Mouse (Mus musculus) forebrain, embryonic 15.5 days (tissue): ENCODE measurements at regions not wholly inside any gene's neighbourhood (a gene's known extent, or its start where the extent isn't known, plus 50 kb on each side); places are given as distances from the start of the nearest gene placed in this dataset.
"Not testable (repeated sequence)": the region's sequence is repeated elsewhere in the genome, so short reads cannot be mapped to it uniquely, and the experiment has no call there.

Experiments used
- ATAC-seq: fragments of 200-750 bp; cut with Nextera tagmentation; replicated peaks from 2 replicates; pipeline ENCODE4 v1.8.0; 2017; ENCODE audit warnings: mild to moderate bottlenecking, moderate TSS enrichment, moderate library complexity
- H3K27ac ChIP-seq: fragments of 300-500 bp; sonication (generic); replicated peaks from 2 replicates; pipeline ENCODE4 v1.5.1; 2015; ENCODE audit warnings: mild to moderate bottlenecking, inconsistent platforms
- H3K27me3 ChIP-seq: fragments of 300-500 bp; sonication (generic); 2 replicates; pipeline ENCODE4 v1.6.1; 2015; ENCODE audit warnings: inconsistent platforms
- H3K36me3 ChIP-seq: fragments of 300-500 bp; sonication (generic); 2 replicates; pipeline ENCODE4 v1.6.1; 2015; ENCODE audit warnings: mild to moderate bottlenecking, inconsistent platforms
- H3K4me1 ChIP-seq: fragments of 300-500 bp; sonication (generic); 2 replicates; pipeline ENCODE4 v1.6.1; 2015; ENCODE audit warnings: inconsistent platforms
- H3K4me2 ChIP-seq: fragments of 300-500 bp; sonication (generic); replicated peaks from 2 replicates; pipeline ENCODE4 v1.6.1; 2015; ENCODE audit warnings: mild to moderate bottlenecking, inconsistent platforms
- H3K4me3 ChIP-seq: fragments of 300-500 bp; sonication (generic); 2 replicates; pipeline ENCODE4 v1.5.1; 2015; ENCODE audit warnings: mild to moderate bottlenecking, inconsistent platforms
- H3K9ac ChIP-seq: fragments of 300-500 bp; sonication (generic); replicated peaks from 2 replicates; pipeline ENCODE4 v1.6.1; 2015; ENCODE audit warnings: mild to moderate bottlenecking, inconsistent platforms
- H3K9me3 ChIP-seq: fragments of 300-500 bp; sonication (generic); 2 replicates; pipeline ENCODE4 v1.6.1; 2016; ENCODE audit warnings: inconsistent platforms
- WGBS: fragments of 180-500 bp; shearing (Covaris S2); methylation state at CpG from one replicate; pipeline ENCODE4 v1.1.7; 2015; ENCODE audit warnings: mixed read lengths; 5-methylcytosine and 5-hydroxymethylcytosine counted together

DNA sequence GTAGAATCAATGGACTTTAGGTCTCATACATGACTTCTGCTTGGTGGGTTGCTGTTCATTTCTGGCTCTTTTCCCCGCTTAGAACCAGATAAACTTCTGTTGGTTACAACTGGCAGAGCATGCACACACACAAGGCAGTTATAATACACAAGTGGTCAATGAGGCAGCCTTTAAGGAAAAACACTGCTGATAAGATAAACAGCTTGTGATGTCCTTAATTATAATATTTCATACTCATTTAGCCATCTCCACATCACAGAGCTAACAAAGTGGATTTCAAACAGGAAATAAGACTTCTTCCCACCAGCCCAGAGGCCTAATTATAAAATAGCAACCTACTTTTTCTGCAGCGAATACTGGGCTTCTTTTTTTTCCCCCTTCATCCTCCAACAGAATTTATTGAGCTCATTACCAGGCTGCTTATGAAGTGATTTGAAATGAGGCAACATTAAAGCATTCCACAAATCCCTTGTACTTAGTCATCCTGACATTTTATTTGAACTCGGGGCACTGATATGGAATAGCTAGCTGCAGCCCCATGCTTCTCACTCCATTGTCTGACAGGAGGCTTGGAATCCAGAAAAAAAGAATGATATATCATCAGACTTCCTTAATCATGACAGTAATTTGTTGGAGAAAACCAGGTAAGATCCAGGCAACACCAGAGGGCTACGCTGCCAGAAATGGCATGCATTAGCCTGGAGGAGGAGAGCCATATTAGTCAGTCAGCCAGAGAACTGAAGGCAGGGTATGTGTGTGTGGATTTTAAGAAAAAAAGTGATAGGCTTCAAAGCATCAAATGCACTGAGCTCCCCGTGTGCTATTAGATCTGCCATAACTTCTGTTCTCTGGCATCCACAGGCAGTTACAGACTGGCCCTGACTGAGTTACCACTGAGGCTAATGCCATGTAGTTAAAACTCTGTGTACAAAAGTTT is 620.3 kb upstream of the Map3k7 start:
- ATAC-seq: peak; percentile 51; the same call in 1 of the 2 replicates
- H3K4me3 ChIP-seq: no peak overlapping the region
- H3K36me3 ChIP-seq: no peaks in the 10 kb centered on the region
- H3K27me3 ChIP-seq: no peaks in the 10 kb centered on the region
- no peaks in the 10 kb centered on the region for H3K9me3 ChIP-seq
- H3K4me2 ChIP-seq: no peak overlapping the region
- 66% methylated on average over 5 of the region's 5 CpGs for WGBS
- H3K27ac ChIP-seq: 0 out of 2 replicates have a peak overlapping the region, but pooled peaks have one; percentile 6
- H3K9ac ChIP-seq: no peak overlapping the region
- H3K4me1 ChIP-seq: 0 out of 2 replicates have a peak, but pooled peaks cover 6% of the 10 kb centered on the region

DNA sequence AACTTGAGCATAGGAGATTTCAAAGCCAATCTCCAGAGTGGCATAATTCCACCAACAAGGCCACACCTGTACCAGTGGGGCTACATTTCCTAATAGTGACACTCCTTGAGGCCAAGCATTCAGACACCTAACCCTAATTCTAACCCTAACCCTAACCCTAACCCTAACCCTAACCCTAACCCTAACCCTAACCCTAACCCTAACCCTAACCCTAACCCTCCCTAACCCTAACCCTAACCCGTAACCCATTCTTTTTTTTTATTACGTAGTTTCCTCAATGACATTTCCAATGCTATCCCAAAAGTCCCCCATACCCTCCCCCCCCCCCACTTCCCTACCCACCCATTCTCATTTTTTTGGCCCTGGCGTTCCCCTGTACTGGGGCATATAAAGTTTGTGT is 609.9 kb upstream of the Map3k7 start:
- 96% methylated on average over 2 of the region's 3 CpGs for WGBS
- H3K9ac ChIP-seq, H3K4me2 ChIP-seq, H3K4me3 ChIP-seq, ATAC-seq, H3K9me3 ChIP-seq, H3K36me3 ChIP-seq, H3K27ac ChIP-seq, H3K4me1 ChIP-seq, H3K27me3 ChIP-seq: not testable (repeated sequence)

DNA sequence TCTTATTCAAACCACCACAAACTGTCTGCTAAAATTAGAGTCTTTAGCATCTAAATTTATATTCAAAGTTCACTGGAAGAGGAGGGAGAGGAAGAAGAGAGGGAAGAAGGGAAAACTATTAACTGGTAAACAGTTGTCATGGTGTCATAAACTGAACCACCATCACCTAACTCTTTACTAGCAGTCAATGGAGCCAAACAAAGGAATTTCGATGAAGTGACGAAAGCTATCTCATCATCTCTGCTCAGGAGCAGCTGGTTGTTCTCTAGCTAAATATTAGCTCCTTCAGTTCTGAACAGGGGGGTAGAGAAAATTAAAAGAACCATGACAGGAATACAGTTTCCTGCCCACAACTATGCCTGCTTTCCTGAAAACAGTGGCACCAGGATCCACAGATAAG is 608.9 kb upstream of the Map3k7 start:
- Histone ChIP-seq H3K27ac (no peak overlapping the region), H3K27me3 (no peaks in the 10 kb centered on the region), H3K4me1 (no peaks in the 10 kb centered on the region), H3K9ac (no peak overlapping the region), H3K36me3 (no peaks in the 10 kb centered on the region), H3K9me3 (no peaks in the 10 kb centered on the region), H3K4me3 (no peak overlapping the region), H3K4me2 (no peak overlapping the region)
- 97% methylated on average over 2 of the region's 2 CpGs for WGBS
- no peak for ATAC-seq

DNA sequence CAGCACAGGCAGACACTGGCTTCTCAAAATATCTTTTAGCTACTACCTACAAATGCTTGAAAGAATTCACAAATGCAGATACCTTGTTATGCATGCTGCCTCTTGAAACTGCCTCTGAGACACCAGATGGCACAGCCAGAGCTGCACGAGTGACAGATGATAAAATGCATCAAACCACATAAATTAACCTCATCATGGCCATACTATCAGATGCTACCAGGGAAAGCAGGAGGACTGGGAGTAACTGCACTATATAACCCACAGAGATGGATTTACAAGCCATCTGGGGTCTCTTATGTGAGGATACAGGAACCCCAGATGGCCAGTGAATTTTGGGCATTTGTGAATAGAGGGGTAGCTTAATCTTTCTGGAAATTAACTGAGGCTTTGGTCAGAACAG is 597.7 kb upstream of the Map3k7 start:
- Histone ChIP-seq H3K4me2 (no peak overlapping the region), H3K36me3 (no peaks in the 10 kb centered on the region), H3K4me1 (peaks cover 6% of the 10 kb centered on the region; the same call in 1 of the 2 replicates), H3K27ac (peak overlapping the region; percentile 72), H3K4me3 (no peak overlapping the region), H3K27me3 (no peaks in the 10 kb centered on the region), H3K9ac (no peak overlapping the region), H3K9me3 (no peaks in the 10 kb centered on the region)
- peak; percentile 91 for ATAC-seq
- 52% methylated on average over 1 of the region's 1 CpGs for WGBS

DNA sequence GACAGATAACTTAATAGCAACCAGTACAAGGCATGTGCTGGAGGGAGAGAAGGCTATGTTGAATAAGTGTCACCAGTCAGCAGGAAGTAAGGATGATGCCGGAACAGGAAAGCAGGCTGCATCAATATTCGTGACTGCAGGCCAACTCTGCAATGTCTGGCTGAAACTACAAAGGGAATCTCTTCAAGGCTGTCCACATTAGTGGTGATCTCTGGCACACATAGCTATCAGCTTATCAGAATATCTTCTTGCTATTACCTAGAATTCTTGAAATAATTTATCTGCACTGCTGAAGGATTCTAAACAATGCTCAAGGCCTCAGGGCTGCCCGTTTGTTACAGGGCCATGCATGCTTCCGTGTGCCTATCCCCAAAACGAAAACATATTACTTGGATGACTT is 596.9 kb upstream of the Map3k7 start:
- Histone ChIP-seq H3K4me2 (no peak overlapping the region), H3K9ac (no peak overlapping the region), H3K27ac (peak overlapping the region; percentile 72), H3K36me3 (no peaks in the 10 kb centered on the region), H3K9me3 (no peaks in the 10 kb centered on the region), H3K4me3 (no peak overlapping the region), H3K27me3 (no peaks in the 10 kb centered on the region), H3K4me1 (peaks cover 6% of the 10 kb centered on the region; the same call in 1 of the 2 replicates)
- no peak for ATAC-seq
- WGBS: 81% methylated on average over 5 of the region's 5 CpGs

DNA sequence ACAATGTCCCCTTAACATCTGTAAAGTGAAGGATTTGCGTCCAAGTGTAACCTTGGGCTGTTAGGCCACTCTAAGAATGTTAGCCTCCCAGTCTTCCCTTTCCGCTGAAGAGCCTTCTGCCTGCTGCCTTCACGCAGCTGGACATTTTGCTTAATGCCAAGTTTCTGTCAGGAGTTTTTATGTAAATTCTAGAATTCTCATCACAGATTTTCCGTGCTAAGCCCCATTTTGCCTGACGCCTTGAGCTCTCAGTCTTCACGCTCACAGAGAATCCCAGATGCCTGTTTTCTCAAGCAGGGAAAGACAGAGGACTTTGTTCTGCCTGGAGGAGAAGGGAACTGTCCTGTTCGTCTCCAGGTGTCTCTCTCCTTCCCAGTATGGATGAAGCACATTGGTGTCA is 593.8 kb upstream of the Map3k7 start:
- Histone ChIP-seq H3K9me3 (no peaks in the 10 kb centered on the region), H3K27ac (peak overlapping the region; percentile 51), H3K4me2 (no peak overlapping the region), H3K9ac (no peak overlapping the region), H3K36me3 (no peaks in the 10 kb centered on the region), H3K27me3 (no peaks in the 10 kb centered on the region), H3K4me1 (peaks cover 6% of the 10 kb centered on the region; the same call in 1 of the 2 replicates), H3K4me3 (no peak overlapping the region)
- 67% methylated on average over 7 of the region's 7 CpGs for WGBS
- ATAC-seq: no peak; the same call in 1 of the 2 replicates

DNA sequence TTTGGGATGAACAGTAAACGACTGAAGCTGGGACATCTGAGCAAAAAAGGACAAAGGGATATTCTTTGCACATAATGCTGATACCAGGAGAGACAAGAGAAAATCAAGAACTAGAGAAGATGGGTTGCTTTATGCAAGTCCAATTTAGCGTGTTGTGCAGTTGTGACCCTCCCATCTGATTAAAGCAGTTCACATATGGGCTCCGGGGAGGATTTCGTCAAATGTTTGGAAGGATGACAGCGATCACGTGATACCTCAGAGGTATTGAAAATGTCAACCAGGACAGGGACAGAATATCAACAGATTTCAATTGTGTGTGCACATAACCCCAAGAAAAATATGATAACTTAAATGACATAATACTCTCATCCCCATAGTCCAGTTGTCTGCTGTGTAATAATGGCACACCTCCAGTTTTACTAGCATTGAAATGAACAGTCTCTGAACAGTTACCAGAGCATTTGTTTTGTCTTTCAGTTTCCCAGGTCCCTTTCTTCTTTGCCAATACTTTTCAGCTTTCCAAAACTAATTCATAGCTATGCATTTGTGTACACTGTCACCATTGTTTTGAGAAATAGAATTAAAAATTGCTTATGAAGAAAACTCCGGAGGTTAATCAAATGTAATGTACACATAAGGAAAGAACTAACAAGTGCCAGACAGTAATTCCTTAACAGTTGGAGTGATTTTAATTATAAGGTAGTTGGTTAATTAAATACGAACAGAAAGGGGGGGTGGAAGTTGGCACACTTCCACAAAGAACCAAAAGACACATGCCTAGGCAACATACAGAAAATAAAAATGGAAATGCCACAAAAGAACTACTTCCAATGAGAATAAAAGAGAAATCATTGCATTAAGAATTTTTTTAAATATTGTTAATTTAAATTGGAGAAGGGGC is 582.6 kb upstream of the Map3k7 start:
- Histone ChIP-seq H3K9ac (no peak overlapping the region), H3K4me2 (no peak overlapping the region), H3K27me3 (no peaks in the 10 kb centered on the region), H3K4me1 (peaks cover 5% of the 10 kb centered on the region; the same call in 1 of the 2 replicates), H3K9me3 (no peaks in the 10 kb centered on the region), H3K36me3 (no peaks in the 10 kb centered on the region), H3K4me3 (no peak overlapping the region), H3K27ac (peak overlapping the region; percentile 57)
- peak; percentile 70 for ATAC-seq
- WGBS: 47% methylated on average over 8 of the region's 8 CpGs

DNA sequence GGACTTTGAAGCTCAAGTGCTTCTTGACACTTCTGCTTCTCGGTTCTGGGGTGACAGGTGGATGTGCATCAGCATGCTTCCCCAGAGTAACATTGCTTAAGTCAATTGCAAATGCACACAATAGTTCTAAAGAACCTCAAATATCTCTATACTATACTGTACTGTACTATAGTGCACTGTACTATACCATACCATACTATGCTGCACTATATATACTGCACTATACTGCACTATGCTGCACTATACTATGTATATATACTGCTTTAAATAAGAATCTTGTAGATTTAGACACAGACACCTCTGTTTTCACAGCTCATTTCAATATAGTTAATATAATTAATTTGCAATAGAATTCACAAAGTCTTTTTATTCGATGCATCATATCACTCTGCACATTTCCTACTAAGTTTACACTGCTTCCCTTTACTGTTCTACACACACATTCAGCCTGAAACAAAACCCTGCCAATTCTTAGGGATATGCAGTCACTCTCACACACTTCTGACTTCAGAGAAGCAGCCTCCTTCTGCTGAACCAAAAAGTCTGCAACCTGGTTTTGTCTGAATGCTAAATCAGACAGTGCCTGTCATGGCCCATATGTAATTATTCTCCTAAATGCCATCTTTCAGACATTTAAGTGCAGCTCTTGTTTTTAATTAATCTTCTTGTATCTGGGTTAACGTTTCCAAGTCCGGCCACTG is 570.8 kb upstream of the Map3k7 start:
- Histone ChIP-seq H3K9me3 (no peaks in the 10 kb centered on the region), H3K4me3 (no peak overlapping the region), H3K9ac (no peak overlapping the region), H3K4me2 (no peak overlapping the region), H3K27ac (0 out of 2 replicates have a peak overlapping the region, but pooled peaks have one; percentile 1), H3K4me1 (no peaks in the 10 kb centered on the region), H3K27me3 (no peaks in the 10 kb centered on the region), H3K36me3 (no peaks in the 10 kb centered on the region)
- 74% methylated on average over 4 of the region's 4 CpGs for WGBS
- ATAC-seq: peak; percentile 63; the same call in 1 of the 2 replicates

DNA sequence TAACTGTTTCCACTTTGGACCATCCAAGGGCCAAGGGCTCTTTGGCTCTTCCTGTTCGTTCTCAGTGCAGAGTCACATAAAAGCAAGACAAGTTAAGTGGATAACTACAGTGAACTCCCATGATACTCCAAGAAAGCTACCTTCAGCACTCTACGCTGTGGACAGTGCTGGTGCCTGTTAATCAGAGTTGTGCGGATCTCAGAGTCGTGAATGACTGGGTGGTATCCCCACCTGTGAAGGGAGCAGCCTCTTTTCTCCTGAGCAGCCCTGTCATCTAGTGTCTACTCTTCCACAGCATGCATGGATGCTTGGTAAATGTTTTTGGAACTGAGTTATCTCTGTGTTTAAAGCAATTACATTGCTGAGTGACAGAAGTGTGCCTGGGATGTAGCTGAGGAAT is 568.4 kb upstream of the Map3k7 start:
- H3K27ac ChIP-seq: no peak overlapping the region
- no peaks in the 10 kb centered on the region for H3K36me3 ChIP-seq
- no peaks in the 10 kb centered on the region for H3K27me3 ChIP-seq
- WGBS: 83% methylated on average over 4 of the region's 4 CpGs
- no peak overlapping the region for H3K4me2 ChIP-seq
- H3K4me1 ChIP-seq: no peaks in the 10 kb centered on the region
- no peak overlapping the region for H3K9ac ChIP-seq
- no peak for ATAC-seq
- no peaks in the 10 kb centered on the region for H3K9me3 ChIP-seq
- H3K4me3 ChIP-seq: no peak overlapping the region

DNA sequence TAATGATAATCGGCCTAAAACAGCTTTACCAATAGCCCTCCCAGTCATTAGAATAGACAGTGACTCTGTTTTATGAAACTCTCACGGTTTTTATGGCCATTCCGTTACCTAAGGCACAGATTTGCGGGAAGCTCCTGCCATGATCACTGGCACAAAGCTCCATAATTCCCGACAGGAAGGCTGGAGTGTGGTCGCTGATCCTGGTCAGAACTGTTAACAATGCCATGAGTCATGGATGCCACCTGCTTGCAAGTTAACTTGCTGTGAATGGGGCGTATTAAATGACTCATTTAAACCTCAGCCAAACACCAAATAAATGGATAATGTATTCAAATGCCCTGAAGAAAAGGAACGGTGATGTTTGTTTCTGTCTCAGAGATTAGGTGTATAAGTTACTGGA is 559.9 kb upstream of the Map3k7 start:
- no peak for ATAC-seq
- H3K4me3 ChIP-seq: no peak overlapping the region
- H3K27me3 ChIP-seq: no peaks in the 10 kb centered on the region
- H3K36me3 ChIP-seq: no peaks in the 10 kb centered on the region
- H3K4me1 ChIP-seq: peaks cover 18% of the 10 kb centered on the region
- H3K9me3 ChIP-seq: no peaks in the 10 kb centered on the region
- H3K9ac ChIP-seq: no peak overlapping the region
- peak overlapping the region; percentile 22; the same call in 1 of the 2 replicates for H3K4me2 ChIP-seq
- 53% methylated on average over 8 of the region's 8 CpGs for WGBS
- no peak overlapping the region for H3K27ac ChIP-seq

DNA sequence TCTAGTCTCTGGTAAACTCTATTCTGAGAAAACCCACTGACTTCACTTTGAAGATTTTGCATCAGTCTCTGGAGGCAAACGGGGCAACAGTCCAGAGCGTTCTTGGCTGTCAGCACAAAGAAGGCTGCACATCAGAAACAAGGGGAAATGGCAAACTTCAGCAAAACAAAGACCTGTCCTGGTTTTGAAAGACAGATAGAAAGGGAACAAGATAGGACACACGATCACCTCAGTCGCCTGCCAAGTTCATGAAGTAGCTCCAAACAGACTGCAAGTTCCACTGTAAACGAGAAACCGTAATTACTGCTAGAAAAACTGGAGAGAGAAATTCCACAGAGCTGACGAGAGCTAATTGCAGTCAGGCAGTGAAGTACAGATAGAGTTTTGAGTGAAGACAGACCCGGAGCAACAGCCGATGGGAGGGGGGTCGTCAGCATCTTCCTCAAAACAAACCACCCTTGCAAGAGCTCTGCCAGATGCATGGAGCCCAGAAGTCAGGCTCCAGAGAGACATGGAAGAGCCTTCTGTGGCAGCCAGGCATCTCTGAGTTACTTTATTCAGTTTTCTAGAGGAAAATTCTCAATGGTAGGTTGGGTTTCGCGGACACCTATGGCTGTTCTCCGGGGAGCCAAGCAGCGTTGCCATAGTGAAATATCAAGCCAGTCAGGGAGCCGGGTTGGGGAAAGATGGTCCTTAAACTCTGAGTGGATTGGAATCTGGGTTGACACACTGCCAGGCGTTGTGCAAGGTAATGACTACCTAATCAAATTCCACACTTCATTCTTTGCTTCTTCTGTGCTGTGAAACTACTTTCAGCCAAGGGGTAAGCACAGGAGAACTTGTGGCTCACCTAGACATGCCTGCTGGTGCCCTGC is 558.8 kb upstream of the Map3k7 start:
- Histone ChIP-seq H3K9ac (no peak overlapping the region), H3K9me3 (no peaks in the 10 kb centered on the region), H3K4me3 (0 out of 2 replicates have a peak overlapping the region, but pooled peaks have one; percentile 8), H3K4me2 (peak overlapping the region; percentile 22), H3K4me1 (peaks cover 21% of the 10 kb centered on the region), H3K27me3 (no peaks in the 10 kb centered on the region), H3K27ac (peak overlapping the region; percentile 8), H3K36me3 (no peaks in the 10 kb centered on the region)
- WGBS: 33% methylated on average over 16 of the region's 16 CpGs
- peak; percentile 69 for ATAC-seq
